Mouse (Mus musculus): Measurements from ENCODE around the gene Mmp2.

DNA sequence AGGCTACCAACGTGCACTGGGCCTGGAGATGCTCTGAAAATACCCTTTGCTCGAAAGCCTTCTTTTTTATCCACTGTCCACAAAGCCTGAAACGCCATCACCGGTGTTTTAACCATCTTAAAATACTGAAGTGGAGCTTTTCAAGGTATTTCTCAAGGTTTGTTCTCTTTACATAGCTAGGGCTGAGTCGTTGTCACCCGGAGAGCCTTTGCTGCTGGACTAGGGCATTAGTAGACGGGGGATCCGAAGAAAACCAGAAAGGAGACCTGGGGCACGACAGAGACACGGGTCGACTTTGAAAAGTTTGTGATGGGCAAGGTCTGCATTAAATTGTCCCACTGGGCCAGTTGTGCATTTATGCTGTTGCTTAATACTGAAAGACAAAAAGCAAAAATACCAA lies 27.7 kb upstream of the Mmp2 start:
- TF ChIP-seq CTCF (IDR thresholded peaks at IDR 0.05; ENCODE audit: borderline replicate concordance, insufficient read depth, low read length), result no peak
- TF ChIP-seq POLR2A (IDR thresholded peaks at IDR 0.05; ENCODE audit: low read depth, low read length), result no peak
